Mouse (Mus musculus) left cerebral cortex, adult 2 months (tissue): ENCODE data around the gene Lipc. TPM values are rescaled to one million over a fixed set of nuclear protein-coding genes. Genes with fewer than 3 reads are reported as not detected.

ENCODE experiments used
- DNase-seq, 2 experiments: peaks; one replicate each; pipeline ENCODE4 v3.0.0; 2021 to 2022; ENCODE audit warnings: low spot score in 2 of 2, mixed read lengths in 1 of 2; ENCODE audit errors: extremely low spot score in 1 of 2
- H3K27ac ChIP-seq: fragments of 200-600 bp; 2 replicates; pipeline ENCODE4 v1.8.1; 2022
- H3K4me3 ChIP-seq: fragments of 200-600 bp; 2 replicates; pipeline ENCODE4 v1.8.1; 2022
- CTCF ChIP-seq: fragments of 200-600 bp; IDR thresholded peaks from 2 replicates; pipeline ENCODE4 v1.8.1; 2022; ENCODE audit warnings: antibody characterized with exemption, mild to moderate bottlenecking, moderate library complexity
- intact Hi-C: fragments of 180-260 bp; cut with DNase I; formaldehyde crosslinking; loops from one replicate; pipeline ENCODE4 v1.15.1; 2025
- total RNA-seq, 2 experiments: library from RNA; stranded (reverse); gene quantifications; 2 replicates each; pipeline ENCODE4 v1.2.3; 2021

Lipc gene
- total RNA-seq, 2 experiments from 2014 or later = 0.20 TPM; not detected in 1

- TF ChIP-seq CTCF = no peak
- intact Hi-C loops = loop anchor here (5.0 kb wide), 2 partner anchors 48 to 108 kb away; no protein-coding TSS in a partner anchor
- Histone ChIP-seq H3K4me3 (no peak overlapping the region), H3K27ac (no peak overlapping the region)
- no peak for DNase-seq
These were observed 17.2 kb upstream of the Lipc start for GRCm38 (mm10) chr9:70969244-70969643.

GRCm38 (mm10) chr9:70965999-70966994 is 14.3 kb upstream of the Lipc start:
- Histone ChIP-seq H3K4me3 (no peak overlapping the region), H3K27ac (peak overlapping the region; percentile 75)
- TF ChIP-seq CTCF = peak; percentile 6; the same call in 1 of the 2 replicates
- intact Hi-C loops = loop anchor here (5.0 kb wide), 2 partner anchors 51 to 111 kb away; no protein-coding TSS in a partner anchor
- no peak for DNase-seq

- intact Hi-C loops = loop anchor here (5.0 kb wide), 2 partner anchors 52 to 112 kb away; no protein-coding TSS in a partner anchor
- peak overlapping the region; percentile 75; the same call in 1 of the 2 replicates for H3K27ac ChIP-seq
- TF ChIP-seq CTCF = no peak
- H3K4me3 ChIP-seq = no peak overlapping the region
- no peak for DNase-seq
These were observed 13.4 kb upstream of the Lipc start for GRCm38 (mm10) chr9:70965422-70965821.

GRCm38 (mm10) chr9:70965011-70965410 is 13.0 kb upstream of the Lipc start:
- TF ChIP-seq CTCF = no peak
- peak overlapping the region; percentile 75; the same call in 1 of the 2 replicates for H3K27ac ChIP-seq
- no peak overlapping the region for H3K4me3 ChIP-seq
- intact Hi-C loops = loop anchor here (5.0 kb wide), 2 partner anchors 52 to 112 kb away; no protein-coding TSS in a partner anchor
- no peak for DNase-seq

GRCm38 (mm10) chr9:70963461-70963891 is 11.4 kb upstream of the Lipc start:
- peak overlapping the region; percentile 79 for H3K27ac ChIP-seq
- intact Hi-C loops = no loop called here

GRCm38 (mm10) chr9:70962781-70963455 is 10.9 kb upstream of the Lipc start:
- DNase-seq = no peak
- intact Hi-C loops = no loop called here
- no peak for TF ChIP-seq CTCF

More at GRCm38 (mm10) chr9:70963461-70963891, 11.4 kb upstream of the Lipc start:
- no peak for TF ChIP-seq CTCF
- peak; percentile 31 to 43 for DNase-seq
- H3K4me3 ChIP-seq = no peak overlapping the region

GRCm38 (mm10) chr9:70960301-70960700 is 8.3 kb upstream of the Lipc start:
- DNase-seq = no peak
- intact Hi-C loops = no loop called here
- H3K4me3 ChIP-seq = no peak overlapping the region
- no peak overlapping the region for H3K27ac ChIP-seq
- no peak for TF ChIP-seq CTCF

More at GRCm38 (mm10) chr9:70962781-70963455, 10.9 kb upstream of the Lipc start:
- peak overlapping the region; percentile 79 for H3K27ac ChIP-seq
- H3K4me3 ChIP-seq = no peak overlapping the region

- no peak overlapping the region for H3K4me3 ChIP-seq
- intact Hi-C loops = no loop called here
- no peak for TF ChIP-seq CTCF
- no peak overlapping the region for H3K27ac ChIP-seq
- DNase-seq = no peak
These were observed 7.8 kb upstream of the Lipc start for GRCm38 (mm10) chr9:70959866-70960265.

GRCm38 (mm10) chr9:70959447-70959846 is 7.4 kb upstream of the Lipc start:
- intact Hi-C loops = no loop called here
- H3K27ac ChIP-seq = no peak overlapping the region
- no peak for TF ChIP-seq CTCF
- H3K4me3 ChIP-seq = no peak overlapping the region
- no peak for DNase-seq

- Histone ChIP-seq H3K4me3 (no peak overlapping the region), H3K27ac (no peak overlapping the region)
- intact Hi-C loops = no loop called here
- no peak for DNase-seq
- TF ChIP-seq CTCF = no peak
These were observed 6.4 kb upstream of the Lipc start for GRCm38 (mm10) chr9:70958381-70958780.

GRCm38 (mm10) chr9:70957717-70958116 is 5.7 kb upstream of the Lipc start:
- Histone ChIP-seq H3K27ac (no peak overlapping the region), H3K4me3 (no peak overlapping the region)
- intact Hi-C loops = no loop called here
- no peak for DNase-seq
- no peak for TF ChIP-seq CTCF

- Histone ChIP-seq H3K27ac (peak overlapping the region; percentile 42), H3K4me3 (no peak overlapping the region)
- DNase-seq = no peak
- intact Hi-C loops = no loop called here
- no peak for TF ChIP-seq CTCF
These were observed 2.2 kb upstream of the Lipc start for GRCm38 (mm10) chr9:70954226-70954625.
